Mouse (Mus musculus) kidney, adult 2 months (tissue): ENCODE results near the gene Camk2d.

Experiments
- CTCF ChIP-seq: fragments of 200-500 bp; conservative IDR thresholded peaks from 2 replicates; pipeline ENCODE4 v1.5.1; 2011; ENCODE audit warnings: low read depth, mild to moderate bottlenecking, control low read depth, low read length, moderate library complexity, mixed read lengths; ENCODE audit not compliant: insufficient read depth, insufficient read length
- POLR2A ChIP-seq: fragments of 200-500 bp; IDR thresholded peaks from one replicate; pipeline ENCODE4 v1.6.1; 2011; ENCODE audit warnings: low read depth, low read length, control low read depth

- no peak for TF ChIP-seq POLR2A
- TF ChIP-seq CTCF: no peak
These were observed 141.0 kb downstream of the Camk2d start for GRCm38 (mm10) chr3:126737128-126737527.
